Mouse (Mus musculus) embryonic facial prominence, embryonic 15.5 days (tissue): ENCODE measurements around the gene Eif2a. TPM values are rescaled to one million over a fixed set of nuclear protein-coding genes. Genes with fewer than 3 reads are reported as not detected.
"Not testable (repeated sequence)": the region's sequence is repeated elsewhere in the genome, so short reads cannot be mapped to it uniquely, and the experiment has no call there.

Experiments
- ATAC-seq: fragments of 200-750 bp; cut with Nextera tagmentation; 2 replicates; pipeline ENCODE4 v1.8.0; 2017; ENCODE audit warnings: low read depth, moderate TSS enrichment; ENCODE audit not compliant: insufficient number of reproducible peaks, low FRiP score, low TSS enrichment
- H3K27ac ChIP-seq: fragments of 300-500 bp; sonication (generic); replicated peaks from 2 replicates; pipeline ENCODE4 v1.5.1; 2015; ENCODE audit warnings: mild to moderate bottlenecking, inconsistent platforms
- H3K27me3 ChIP-seq: fragments of 300-500 bp; sonication (generic); 2 replicates; pipeline ENCODE4 v1.6.1; 2015; ENCODE audit warnings: inconsistent platforms
- H3K36me3 ChIP-seq: fragments of 300-500 bp; sonication (generic); 2 replicates; pipeline ENCODE4 v1.6.1; 2015; ENCODE audit warnings: mild to moderate bottlenecking, inconsistent platforms
- H3K4me1 ChIP-seq: fragments of 300-500 bp; sonication (generic); 2 replicates; pipeline ENCODE4 v1.6.1; 2015; ENCODE audit warnings: inconsistent platforms
- H3K4me2 ChIP-seq: fragments of 300-500 bp; sonication (generic); replicated peaks from 2 replicates; pipeline ENCODE4 v1.6.1; 2015; ENCODE audit warnings: mild to moderate bottlenecking, inconsistent platforms
- H3K4me3 ChIP-seq: fragments of 300-500 bp; sonication (generic); replicated peaks from 2 replicates; pipeline ENCODE4 v1.5.1; 2015; ENCODE audit warnings: mild to moderate bottlenecking, inconsistent platforms
- H3K9ac ChIP-seq: fragments of 300-500 bp; sonication (generic); 2 replicates; pipeline ENCODE4 v1.6.1; 2015; ENCODE audit warnings: inconsistent platforms
- H3K9me3 ChIP-seq: fragments of 300-500 bp; sonication (generic); replicated peaks from 2 replicates; pipeline ENCODE4 v1.6.1; 2016; ENCODE audit warnings: inconsistent platforms
- WGBS: fragments of 180-500 bp; shearing (Covaris S2); methylation state at CpG from one replicate; pipeline ENCODE4 v1.1.7; 2015; 5-methylcytosine and 5-hydroxymethylcytosine counted together
- polyA plus RNA-seq: library from polyadenylated mRNA; unstranded; fragments of >200 nt; fragmentation: Nextera tagmentation; extraction: Ambion mirVana; gene quantifications from 2 replicates; pipeline ENCODE4 v1.2.1, GENCODE M21; 2015

Eif2a gene
- polyA plus RNA-seq, 1 experiment from 2014 or later = 47.9 TPM

DNA sequence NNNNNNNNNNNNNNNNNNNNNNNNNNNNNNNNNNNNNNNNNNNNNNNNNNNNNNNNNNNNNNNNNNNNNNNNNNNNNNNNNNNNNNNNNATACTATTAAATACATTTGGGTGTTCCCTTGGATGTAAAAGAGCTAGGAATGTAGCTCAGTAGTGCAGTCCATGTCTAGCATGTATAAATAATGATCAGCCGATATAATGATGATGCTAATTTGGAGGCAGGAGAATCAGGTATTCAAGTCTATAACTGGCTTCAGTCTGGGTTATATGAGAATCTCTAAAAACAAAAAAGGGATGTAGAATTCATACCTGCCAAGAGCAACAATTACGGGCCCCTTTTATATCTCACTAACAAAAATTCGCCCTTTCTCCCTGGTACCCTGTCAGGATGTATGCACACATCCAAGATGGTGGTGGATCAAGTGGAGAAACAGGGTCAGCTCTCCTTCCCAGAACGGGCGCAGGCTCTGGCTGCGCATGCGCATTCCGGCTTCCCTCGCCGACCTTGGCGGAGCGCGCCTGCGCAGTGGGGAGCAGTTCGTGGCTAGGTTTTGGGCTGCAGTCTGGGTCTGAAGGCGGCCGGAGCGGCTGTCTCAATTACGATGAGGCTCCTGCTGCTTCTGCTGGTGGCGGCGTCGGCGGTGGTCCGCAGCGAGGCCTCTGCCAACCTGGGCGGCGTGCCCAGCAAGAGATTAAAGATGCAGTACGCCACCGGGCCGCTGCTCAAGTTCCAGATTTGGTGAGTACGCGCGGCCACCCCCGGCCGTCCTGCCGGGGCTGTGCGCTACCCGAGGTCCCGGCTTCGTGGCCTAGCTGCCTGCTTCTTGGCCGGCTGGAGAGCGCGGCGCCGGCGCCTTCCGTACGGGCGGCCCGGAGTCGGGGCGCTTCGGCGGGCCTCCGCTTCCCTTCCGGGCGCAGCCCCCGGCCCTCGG, 50.8 kb downstream of the Eif2a start, which contains the start of gene Selenot:
TSS of gene Selenot (plus strand) at position 500 of the 930 bp plus-strand sequence.
- H3K27ac ChIP-seq = peak within 1 kb of the TSS; percentile 100
- peaks cover 7% of the 10 kb centered on the region; the same call in 1 of the 2 replicates for H3K4me1 ChIP-seq
- H3K9ac ChIP-seq = peak within 1 kb of the TSS; percentile 98
- H3K27me3 ChIP-seq = no peaks in the 10 kb centered on the region
- peaks cover 7% of the 10 kb centered on the region; the same call in 1 of the 2 replicates for H3K36me3 ChIP-seq
- peak; percentile 93 for ATAC-seq
- peak within 1 kb of the TSS; percentile 48 for H3K4me2 ChIP-seq
- H3K9me3 ChIP-seq = no peaks in the 10 kb centered on the region
- 1% methylated on average over 59 of the region's 59 CpGs for WGBS
- H3K4me3 ChIP-seq = peak within 1 kb of the TSS; percentile 87

DNA sequence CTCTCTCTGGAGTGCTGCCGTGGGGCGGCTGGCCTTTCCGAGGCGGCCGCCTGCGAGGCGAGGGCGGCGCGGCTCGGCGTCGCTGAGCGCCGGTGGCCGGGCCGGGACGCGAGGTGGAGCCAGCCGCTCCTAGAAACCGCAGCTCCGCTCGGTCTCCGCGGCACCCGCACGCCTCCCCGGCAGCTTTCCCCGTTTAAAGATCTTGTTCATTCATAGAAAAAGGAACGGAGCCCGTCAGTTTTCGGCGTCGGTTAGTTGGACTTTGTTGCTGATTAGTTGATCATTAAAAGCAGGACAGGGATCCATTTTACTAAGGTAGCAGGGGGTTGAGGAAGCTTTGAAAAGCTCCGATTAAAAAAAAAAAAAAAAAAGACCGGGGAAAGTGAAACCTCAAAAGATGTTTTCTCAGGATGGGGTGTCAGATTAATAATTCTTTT, 51.5 kb downstream of the Eif2a start:
- ATAC-seq = peak; percentile 70
- H3K27me3 ChIP-seq = no peaks in the 10 kb centered on the region
- under 1% methylated on average over 36 of the region's 36 CpGs for WGBS

DNA sequence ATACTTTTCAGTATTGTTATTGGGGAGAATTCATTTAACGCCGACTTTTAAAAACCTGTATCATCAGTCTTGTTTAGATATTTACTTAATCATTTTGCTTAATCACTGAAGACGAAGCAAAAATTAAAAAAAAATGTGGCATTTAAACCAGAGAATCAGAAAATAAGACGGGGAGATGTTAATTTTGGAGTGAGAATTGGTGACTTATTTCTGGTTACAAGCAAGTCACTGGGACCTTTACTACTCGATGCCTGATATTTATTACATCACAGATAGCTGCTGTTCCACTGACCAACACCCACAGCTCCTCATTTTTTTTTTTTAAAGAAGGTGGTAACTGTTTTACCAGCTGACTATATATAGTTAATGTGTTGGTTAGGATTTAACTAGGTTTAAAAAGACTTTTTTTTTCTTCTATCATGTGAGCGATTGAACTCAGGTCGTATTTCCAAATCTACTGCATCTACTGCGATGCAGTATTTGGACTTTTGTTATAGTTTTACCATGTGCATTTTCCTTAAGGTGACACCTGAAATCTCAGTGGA, 52.0 kb downstream of the Eif2a start:
- peaks cover 7% of the 10 kb centered on the region; the same call in 1 of the 2 replicates for H3K36me3 ChIP-seq
- peak overlapping the region; percentile 98; the same call in 1 of the 2 replicates for H3K9ac ChIP-seq
- WGBS = 9% methylated on average over 8 of the region's 8 CpGs
- H3K27ac ChIP-seq = peak overlapping the region; percentile 100; the same call in 1 of the 2 replicates
- H3K4me2 ChIP-seq = peak overlapping the region; percentile 48
- no peak for ATAC-seq
- peak overlapping the region; percentile 87 for H3K4me3 ChIP-seq
- H3K9me3 ChIP-seq = no peaks in the 10 kb centered on the region
- H3K4me1 ChIP-seq = peaks cover 9% of the 10 kb centered on the region; the same call in 1 of the 2 replicates
- no peaks in the 10 kb centered on the region for H3K27me3 ChIP-seq

More for the DNA sequence above, 51.5 kb downstream of the Eif2a start:
- Histone ChIP-seq H3K9ac (peak overlapping the region; percentile 98), H3K4me3 (peak overlapping the region; percentile 87), H3K4me1 (peaks cover 7% of the 10 kb centered on the region; the same call in 1 of the 2 replicates), H3K36me3 (peaks cover 7% of the 10 kb centered on the region; the same call in 1 of the 2 replicates), H3K4me2 (peak overlapping the region; percentile 48), H3K9me3 (no peaks in the 10 kb centered on the region), H3K27ac (peak overlapping the region; percentile 100)

DNA sequence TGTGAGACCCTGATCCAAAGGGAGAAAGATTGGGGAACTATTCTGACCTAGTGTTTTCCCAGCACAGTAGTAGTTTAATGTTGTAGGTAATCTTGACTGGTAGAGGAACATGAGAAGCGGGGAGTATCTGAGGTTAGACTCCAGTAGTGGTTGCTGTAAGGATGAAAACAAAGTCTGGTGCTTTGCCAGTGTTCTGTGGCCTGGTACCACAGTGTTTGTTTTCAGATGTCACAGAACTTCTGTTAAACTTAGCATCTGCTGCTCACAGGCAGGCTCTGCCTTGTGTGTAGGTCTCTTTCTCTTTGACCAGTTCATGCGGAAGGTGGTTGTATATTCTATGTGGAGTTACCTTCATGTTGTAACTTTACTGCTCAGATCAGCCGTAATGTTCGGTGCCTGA, 55.9 kb downstream of the Eif2a start:
- H3K36me3 ChIP-seq = peaks cover 14% of the 10 kb centered on the region
- no peak overlapping the region for H3K4me2 ChIP-seq
- WGBS = 93% methylated on average over 4 of the region's 4 CpGs
- no peaks in the 10 kb centered on the region for H3K27me3 ChIP-seq
- H3K27ac ChIP-seq = no peak overlapping the region
- no peaks in the 10 kb centered on the region for H3K9me3 ChIP-seq
- no peak for ATAC-seq
- no peak overlapping the region for H3K4me3 ChIP-seq
- no peak overlapping the region for H3K9ac ChIP-seq
- H3K4me1 ChIP-seq = peaks cover 9% of the 10 kb centered on the region; the same call in 1 of the 2 replicates

DNA sequence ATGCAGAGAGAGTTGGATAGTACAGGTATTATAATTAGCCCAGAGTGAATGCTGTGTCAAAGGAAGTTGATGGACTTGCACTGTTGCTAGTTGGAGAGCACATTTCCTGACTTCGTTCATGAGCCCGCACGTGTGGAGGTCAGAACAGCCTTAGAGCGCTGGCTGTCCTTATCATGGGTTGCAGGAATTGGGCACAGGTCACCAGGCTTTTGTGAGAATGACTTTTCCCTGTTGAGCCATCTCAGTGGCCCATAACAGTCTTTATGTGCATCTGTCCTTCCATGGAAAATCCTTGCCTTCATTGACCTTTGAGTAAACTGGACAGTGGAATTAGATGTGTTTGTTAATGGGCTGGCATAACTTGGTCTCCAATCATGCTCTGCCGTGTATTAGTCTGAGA, 56.7 kb downstream of the Eif2a start:
- no peak overlapping the region for H3K4me2 ChIP-seq
- H3K4me3 ChIP-seq = no peak overlapping the region
- no peak for ATAC-seq
- peaks cover 18% of the 10 kb centered on the region for H3K36me3 ChIP-seq
- H3K27me3 ChIP-seq = no peaks in the 10 kb centered on the region
- H3K9ac ChIP-seq = no peak overlapping the region
- 87% methylated on average over 5 of the region's 5 CpGs for WGBS
- H3K27ac ChIP-seq = no peak overlapping the region
- peaks cover 9% of the 10 kb centered on the region; the same call in 1 of the 2 replicates for H3K4me1 ChIP-seq
- H3K9me3 ChIP-seq = no peaks in the 10 kb centered on the region

DNA sequence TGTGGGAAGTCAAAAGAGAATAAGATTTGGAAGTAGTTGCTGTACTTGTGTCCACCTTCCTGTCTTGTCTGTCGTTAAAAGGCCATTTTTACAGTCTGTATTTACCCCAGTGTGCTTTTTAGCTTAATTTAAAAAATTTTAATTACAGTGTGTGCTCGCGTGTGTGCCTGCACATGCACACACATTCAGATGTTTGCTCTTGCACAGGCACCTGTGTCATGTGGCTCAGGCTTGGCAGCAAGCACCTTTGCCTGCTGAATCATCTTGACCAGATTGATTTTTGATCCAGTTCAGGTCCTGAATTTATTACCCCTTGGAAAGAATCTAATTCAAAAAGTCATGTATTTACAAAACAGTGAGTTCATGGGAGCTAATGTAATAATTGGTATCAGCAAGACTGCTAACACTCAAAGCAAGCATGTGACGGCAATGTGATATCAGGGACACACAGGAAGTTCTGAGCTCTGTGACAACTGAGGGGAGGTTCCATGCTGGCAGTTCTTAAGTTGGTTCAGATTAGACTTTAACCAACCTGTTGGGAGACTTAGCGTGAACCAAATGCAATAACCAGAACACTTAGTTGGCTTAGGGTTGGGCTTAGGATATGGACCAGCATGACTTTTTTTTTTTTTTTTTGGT, 57.3 kb downstream of the Eif2a start:
- Histone ChIP-seq H3K36me3 (peaks cover 23% of the 10 kb centered on the region), H3K4me1 (peaks cover 9% of the 10 kb centered on the region; the same call in 1 of the 2 replicates), H3K27ac (no peak overlapping the region), H3K9me3 (no peaks in the 10 kb centered on the region), H3K4me3 (no peak overlapping the region), H3K27me3 (no peaks in the 10 kb centered on the region), H3K9ac (no peak overlapping the region), H3K4me2 (no peak overlapping the region)
- WGBS = 83% methylated on average over 5 of the region's 5 CpGs
- no peak for ATAC-seq

DNA sequence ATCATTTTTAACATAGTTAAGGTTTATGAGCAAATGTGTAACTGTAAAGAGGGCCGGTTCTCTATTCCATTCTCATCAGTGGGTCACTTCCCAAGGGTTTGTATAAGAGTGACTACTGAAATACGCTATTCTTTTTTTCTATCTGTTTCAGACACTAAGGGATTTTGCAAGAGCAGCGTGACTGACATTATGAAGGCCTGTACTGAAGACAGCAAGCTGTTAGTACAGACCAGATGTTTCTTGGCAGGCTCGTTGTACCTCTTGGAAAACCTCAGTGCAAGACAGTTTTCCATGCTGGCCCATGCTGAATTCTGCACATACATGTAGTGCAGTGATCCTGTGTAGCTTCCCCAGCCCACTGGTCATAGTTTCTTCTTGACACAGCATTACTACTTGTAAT, 64.9 kb downstream of the Eif2a start:
- WGBS = 78% methylated on average over 4 of the region's 4 CpGs
- H3K4me3 ChIP-seq, H3K9ac ChIP-seq, H3K9me3 ChIP-seq, H3K4me2 ChIP-seq, H3K27me3 ChIP-seq, H3K4me1 ChIP-seq, ATAC-seq, H3K27ac ChIP-seq: not testable (repeated sequence)
- peaks cover 32% of the 10 kb centered on the region for H3K36me3 ChIP-seq

DNA sequence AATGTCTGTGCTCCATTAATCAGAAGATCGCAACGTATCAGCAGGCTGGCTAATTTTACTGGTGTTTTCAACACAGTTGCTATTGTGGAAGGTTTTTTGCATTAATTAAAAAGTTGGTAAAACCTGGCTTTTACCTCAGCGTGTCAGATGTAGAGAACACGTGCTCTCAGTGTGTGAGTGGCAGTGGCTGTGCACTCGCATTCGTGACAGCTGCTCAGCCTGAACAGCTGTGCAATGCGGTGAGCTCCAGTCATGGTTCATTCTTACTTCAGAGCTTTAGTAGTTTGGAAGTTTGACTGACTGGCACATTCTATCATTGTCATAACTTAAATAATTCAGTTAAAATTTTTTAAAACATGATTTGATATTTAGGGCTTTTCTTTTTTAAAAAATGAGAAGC, 67.0 kb downstream of the Eif2a start:
- H3K4me1 ChIP-seq, H3K9me3 ChIP-seq, H3K27me3 ChIP-seq, H3K27ac ChIP-seq, H3K4me3 ChIP-seq, H3K4me2 ChIP-seq, H3K9ac ChIP-seq, ATAC-seq: not testable (repeated sequence)
- WGBS = 86% methylated on average over 7 of the region's 7 CpGs
- peaks cover 17% of the 10 kb centered on the region for H3K36me3 ChIP-seq

DNA sequence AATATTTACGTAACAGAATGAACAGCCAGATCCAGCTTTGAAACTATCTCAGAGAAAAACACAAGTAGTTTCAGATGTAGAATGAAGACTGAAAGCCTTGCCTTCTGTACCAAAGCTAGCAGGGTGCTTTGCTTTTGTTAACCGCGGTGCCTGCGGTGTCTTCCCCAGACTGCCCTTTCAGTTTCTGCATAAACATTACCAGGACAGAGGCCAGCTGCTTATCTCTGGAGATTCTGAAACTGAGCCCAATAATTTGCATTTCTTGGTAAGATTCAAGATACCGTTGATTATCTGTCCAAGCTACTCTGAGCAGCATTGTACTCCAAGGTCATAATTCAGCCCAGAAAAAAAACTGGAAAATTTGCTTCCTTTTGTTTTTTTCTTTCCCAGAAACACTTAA, 68.0 kb downstream of the Eif2a start:
- Histone ChIP-seq H3K4me1 (no peaks in the 10 kb centered on the region), H3K36me3 (peaks cover 14% of the 10 kb centered on the region), H3K9ac (no peak overlapping the region), H3K27ac (no peak overlapping the region), H3K4me2 (no peak overlapping the region), H3K9me3 (no peaks in the 10 kb centered on the region), H3K27me3 (no peaks in the 10 kb centered on the region), H3K4me3 (no peak overlapping the region)
- 71% methylated on average over 5 of the region's 5 CpGs for WGBS
- ATAC-seq = no peak
